Mouse (Mus musculus): Measurements from ENCODE around the gene Gpc5. TPM values are rescaled to one million over a fixed set of nuclear protein-coding genes. Genes with fewer than 3 reads are reported as not detected.

Gpc5 gene
- polyA plus RNA-seq, 1 experiment from 2014 or later = 0.07 TPM

- no peak for TF ChIP-seq EP300 (optimal IDR thresholded peaks at IDR 0.05)
- TF ChIP-seq CTCF (IDR thresholded peaks at IDR 0.05; ENCODE audit: low read depth) = no peak
- H3K4me3 ChIP-seq (ENCODE audit: low read depth, low read length) = no peak overlapping the region
- ATAC-seq (ENCODE audit: low FRiP score, low TSS enrichment) (no peak), DNase-seq (ENCODE audit: low spot score) (no peak)
- H3K9me3 ChIP-seq (ENCODE audit: control insufficient read depth, low read length) = no peaks in the 10 kb centered on the region
- no peaks in the 10 kb centered on the region for H3K4me1 ChIP-seq (replicated peaks; ENCODE audit: control insufficient read depth, insufficient read depth)
- H3K36me3 ChIP-seq (ENCODE audit: control insufficient read depth, insufficient read depth, low read length) = no peaks in the 10 kb centered on the region
- H3K4me2 ChIP-seq (replicated peaks; ENCODE audit: low read depth) = no peak overlapping the region
- H3K27ac ChIP-seq (replicated peaks) = no peak overlapping the region
- no peak overlapping the region for H3K9ac ChIP-seq (ENCODE audit: low read length)
- 84% methylated on average over 3 of the region's 3 CpGs for whole genome bisulfite sequencing
- no peaks in the 10 kb centered on the region for H3K27me3 ChIP-seq (ENCODE audit: control insufficient read depth, insufficient read depth, low read length)
Measured at GRCm38 (mm10) chr14:116415511-116415910, 1323.5 kb downstream of the Gpc5 start.

- Histone ChIP-seq H3K27ac (replicated peaks) (no peak overlapping the region), H3K36me3 (ENCODE audit: control insufficient read depth, insufficient read depth, low read length) (no peaks in the 10 kb centered on the region), H3K27me3 (ENCODE audit: control insufficient read depth, insufficient read depth, low read length) (no peaks in the 10 kb centered on the region), H3K4me1 (replicated peaks; ENCODE audit: control insufficient read depth, insufficient read depth) (no peaks in the 10 kb centered on the region), H3K4me2 (replicated peaks; ENCODE audit: low read depth) (no peak overlapping the region), H3K9ac (ENCODE audit: low read length) (no peak overlapping the region), H3K9me3 (ENCODE audit: control insufficient read depth, low read length) (no peaks in the 10 kb centered on the region), H3K4me3 (ENCODE audit: low read depth, low read length) (no peak overlapping the region)
- WGBS = 21% methylated on average over 4 of the region's 4 CpGs
- ATAC-seq (ENCODE audit: low FRiP score, low TSS enrichment) (no peak), DNase-seq (ENCODE audit: low spot score) (no peak)
- TF ChIP-seq EP300 (optimal IDR thresholded peaks at IDR 0.05) = no peak
- no peak for TF ChIP-seq CTCF (IDR thresholded peaks at IDR 0.05; ENCODE audit: low read depth)
Measured at GRCm38 (mm10) chr14:116448219-116448618, 1356.2 kb downstream of the Gpc5 start.

- H3K27ac ChIP-seq (replicated peaks) = no peak overlapping the region
Measured at GRCm38 (mm10) chr14:116453356-116453755, 1361.3 kb downstream of the Gpc5 start.

GRCm38 (mm10) chr14:116456211-116456610 is 1364.2 kb downstream of the Gpc5 start:
- Histone ChIP-seq H3K4me1 (replicated peaks; ENCODE audit: control insufficient read depth, insufficient read depth) (no peaks in the 10 kb centered on the region), H3K27me3 (ENCODE audit: control insufficient read depth, insufficient read depth, low read length) (no peaks in the 10 kb centered on the region), H3K9me3 (ENCODE audit: control insufficient read depth, low read length) (no peaks in the 10 kb centered on the region), H3K36me3 (ENCODE audit: control insufficient read depth, insufficient read depth, low read length) (no peaks in the 10 kb centered on the region), H3K27ac (replicated peaks) (no peak overlapping the region), H3K9ac (ENCODE audit: low read length) (no peak overlapping the region), H3K4me2 (replicated peaks; ENCODE audit: low read depth) (no peak overlapping the region), H3K4me3 (ENCODE audit: low read depth, low read length) (no peak overlapping the region)
- no peak for DNase-seq (ENCODE audit: low spot score)
- ATAC-seq (ENCODE audit: low FRiP score, low TSS enrichment) = no peak
- 42% methylated on average over 4 of the region's 4 CpGs for WGBS
- TF ChIP-seq CTCF (IDR thresholded peaks at IDR 0.05; ENCODE audit: low read depth) (no peak), EP300 (optimal IDR thresholded peaks at IDR 0.05) (no peak)

More at GRCm38 (mm10) chr14:116453356-116453755, 1361.3 kb downstream of the Gpc5 start:
- Histone ChIP-seq H3K4me2 (replicated peaks; ENCODE audit: low read depth) (no peak overlapping the region), H3K4me3 (ENCODE audit: low read depth, low read length) (no peak overlapping the region), H3K4me1 (replicated peaks; ENCODE audit: control insufficient read depth, insufficient read depth) (no peaks in the 10 kb centered on the region), H3K9ac (ENCODE audit: low read length) (no peak overlapping the region), H3K27me3 (ENCODE audit: control insufficient read depth, insufficient read depth, low read length) (no peaks in the 10 kb centered on the region), H3K36me3 (ENCODE audit: control insufficient read depth, insufficient read depth, low read length) (no peaks in the 10 kb centered on the region), H3K9me3 (ENCODE audit: control insufficient read depth, low read length) (no peaks in the 10 kb centered on the region)
- DNase-seq (ENCODE audit: low spot score) (no peak), ATAC-seq (ENCODE audit: low FRiP score, low TSS enrichment) (no peak)
- TF ChIP-seq CTCF (IDR thresholded peaks at IDR 0.05; ENCODE audit: low read depth) (no peak), EP300 (optimal IDR thresholded peaks at IDR 0.05) (no peak)
- WGBS = 72% methylated on average over 3 of the region's 3 CpGs

- H3K27ac ChIP-seq (replicated peaks) = no peak overlapping the region
- no peak overlapping the region for H3K4me3 ChIP-seq (ENCODE audit: low read depth, low read length)
- H3K4me2 ChIP-seq (replicated peaks; ENCODE audit: low read depth) = no peak overlapping the region
- no peaks in the 10 kb centered on the region for H3K9me3 ChIP-seq (ENCODE audit: control insufficient read depth, low read length)
- no peak for ATAC-seq (ENCODE audit: low FRiP score, low TSS enrichment)
- TF ChIP-seq CTCF (IDR thresholded peaks at IDR 0.05; ENCODE audit: low read depth) = no peak
- TF ChIP-seq EP300 (optimal IDR thresholded peaks at IDR 0.05) = no peak
- 79% methylated on average over 8 of the region's 8 CpGs for WGBS
- no peaks in the 10 kb centered on the region for H3K27me3 ChIP-seq (ENCODE audit: control insufficient read depth, insufficient read depth, low read length)
- no peaks in the 10 kb centered on the region for H3K36me3 ChIP-seq (ENCODE audit: control insufficient read depth, insufficient read depth, low read length)
- no peak overlapping the region for H3K9ac ChIP-seq (ENCODE audit: low read length)
- DNase-seq (ENCODE audit: low spot score) = no peak
- no peaks in the 10 kb centered on the region for H3K4me1 ChIP-seq (replicated peaks; ENCODE audit: control insufficient read depth, insufficient read depth)
Measured at GRCm38 (mm10) chr14:116473378-116474179, 1381.6 kb downstream of the Gpc5 start.

- Histone ChIP-seq H3K4me3 (ENCODE audit: low read depth, low read length) (no peak overlapping the region), H3K4me2 (replicated peaks; ENCODE audit: low read depth) (no peak overlapping the region), H3K9me3 (ENCODE audit: control insufficient read depth, low read length) (no peaks in the 10 kb centered on the region), H3K27me3 (ENCODE audit: control insufficient read depth, insufficient read depth, low read length) (no peaks in the 10 kb centered on the region), H3K36me3 (ENCODE audit: control insufficient read depth, insufficient read depth, low read length) (no peaks in the 10 kb centered on the region), H3K9ac (ENCODE audit: low read length) (no peak overlapping the region), H3K27ac (replicated peaks) (no peak overlapping the region), H3K4me1 (replicated peaks; ENCODE audit: control insufficient read depth, insufficient read depth) (no peaks in the 10 kb centered on the region)
- ATAC-seq (ENCODE audit: low FRiP score, low TSS enrichment) (no peak), DNase-seq (ENCODE audit: low spot score) (no peak)
- TF ChIP-seq CTCF (IDR thresholded peaks at IDR 0.05; ENCODE audit: low read depth) = no peak
- no peak for TF ChIP-seq EP300 (optimal IDR thresholded peaks at IDR 0.05)
- 48% methylated on average over 1 of the region's 1 CpGs for WGBS
Measured at GRCm38 (mm10) chr14:116494285-116494850, 1402.4 kb downstream of the Gpc5 start.
